In genomic region chr9:24773171-24773570, GRCm38 (mm10) we compare ENCODE assay signal across 16 mouse cellular contexts. TPM values are rescaled to one million over a fixed set of nuclear protein-coding genes. Genes with fewer than 3 reads are reported as not detected.
DNase-seq lines count a peak whose midpoint lies in the region; ATAC-seq and TF ChIP-seq lines count a peak whose summit lies in the region.
"Had no signal": no experiment of that assay in that cellular context is flagged by ENCODE, and none has a peak within 500 bp of the region (broad histone marks: within the 10 kb centered on the region; RNA-seq: fewer than 3 reads in every experiment).

No protein-coding gene starts in this region.

- no peaks in the 10 kb centered on the region; the same call in 1 of the 2 replicates for H3K27me3 ChIP-seq in heart, adult 2 months (ENCODE audit: control insufficient read depth, insufficient read depth, low read length)
- H3K27me3 ChIP-seq in kidney, embryonic 16.5 days (ENCODE audit: insufficient read depth, low read length) = peaks cover 93% of the 10 kb centered on the region
- H3K27me3 ChIP-seq in embryonic facial prominence, embryonic 10.5 days (replicated peaks; ENCODE audit: low read depth, poor library complexity, severe bottlenecking) = peaks cover 100% of the 10 kb centered on the region
- peaks cover 90% of the 10 kb centered on the region for H3K27me3 ChIP-seq in liver, embryonic 11.5 days (replicated peaks; ENCODE audit: control insufficient read depth, insufficient read depth, low read length)

- no peak for TF ChIP-seq POLR2A in heart, adult 2 months (IDR thresholded peaks at IDR 0.05; ENCODE audit: insufficient read depth, low read depth, low read length)

- peak overlapping the region; percentile 89 for H3K9ac ChIP-seq in heart, adult 2 months (ENCODE audit: low read depth, low read length)
- no peak overlapping the region for H3K9ac ChIP-seq in kidney, embryonic 16.5 days (replicated peaks; ENCODE audit: low read length)
- H3K9ac ChIP-seq in liver, embryonic 11.5 days (ENCODE audit: low read depth, low read length) = peak overlapping the region; percentile 55; the same call in 1 of the 2 replicates

- no peak for TF ChIP-seq CTCF in heart, adult 2 months (IDR thresholded peaks at IDR 0.05)

- H3K27ac ChIP-seq in heart, adult 2 months = peak overlapping the region; percentile 93
- no peak overlapping the region for H3K27ac ChIP-seq in kidney, embryonic 16.5 days (ENCODE audit: low read length)
- no peak overlapping the region for H3K27ac ChIP-seq in embryonic facial prominence, embryonic 10.5 days (replicated peaks)
- H3K27ac ChIP-seq in liver, embryonic 11.5 days (ENCODE audit: low read depth, low read length) = no peak overlapping the region; the same call in 1 of the 2 replicates
- H3K27ac ChIP-seq: gastrocnemius, adult 2 months had no signal

- intact Hi-C loops in heart, adult 2 months (cut with DNase I) = no loop called here
- intact Hi-C loops in heart, postnatal 25 days (cut with DNase I) = loop anchor here (5.0 kb wide), 1 partner anchor 124 kb away; no protein-coding TSS in a partner anchor

- H3K4me1 ChIP-seq in heart, adult 2 months (ENCODE audit: control insufficient read depth, insufficient read depth, low read length) = peaks cover 2% of the 10 kb centered on the region
- peaks cover 3% of the 10 kb centered on the region; the same call in 1 of the 2 replicates for H3K4me1 ChIP-seq in kidney, embryonic 16.5 days (ENCODE audit: insufficient read depth, low read length)
- peaks cover 36% of the 10 kb centered on the region for H3K4me1 ChIP-seq in embryonic facial prominence, embryonic 10.5 days
- no peaks in the 10 kb centered on the region; the same call in 1 of the 2 replicates for H3K4me1 ChIP-seq in liver, embryonic 11.5 days (replicated peaks; ENCODE audit: control insufficient read depth, insufficient read depth, low read length)

- no peak for DNase-seq in heart, adult 2 months
- no peak for DNase-seq in heart, postnatal 25 days (ENCODE audit: low spot score)
- DNase-seq in kidney, adult 8-10 months = no peak
- DNase-seq in embryonic facial prominence, embryonic 10.5 days (ENCODE audit: low spot score) = no peak
- DNase-seq in liver, embryonic 11.5 days (ENCODE audit: low spot score) = no peak
- no peak for DNase-seq in urinary bladder, postnatal 10 days (ENCODE audit: low spot score)
- DNase-seq in right cerebral cortex, postnatal 25 days = no peak
- DNase-seq: adrenal gland, adult 8-10 months; cerebellum, adult 11 months; gastrocnemius, adult 2 months; kidney, adult 2 months; lung, adult 2 months; thymus, postnatal 36 days had no signal

- ATAC-seq in kidney, embryonic 16.5 days (ENCODE audit: low FRiP score, low TSS enrichment) = no peak
- no peak for ATAC-seq in liver, embryonic 11.5 days (replicated peaks; ENCODE audit: low FRiP score)

- 10% methylated on average over 9 of the region's 9 CpGs for WGBS in heart, adult 2 months
- WGBS in kidney, embryonic 16.5 days = 3% methylated on average over 9 of the region's 9 CpGs
- under 1% methylated on average over 9 of the region's 9 CpGs for WGBS in embryonic facial prominence, embryonic 10.5 days
- WGBS in liver, embryonic 11.5 days = 4% methylated on average over 9 of the region's 9 CpGs

- H3K9me3 ChIP-seq in kidney, embryonic 16.5 days (ENCODE audit: low read length) = no peaks in the 10 kb centered on the region
- H3K9me3 ChIP-seq in embryonic facial prominence, embryonic 10.5 days = no peaks in the 10 kb centered on the region
- H3K9me3 ChIP-seq in liver, embryonic 11.5 days (ENCODE audit: control insufficient read depth, low read length) = no peaks in the 10 kb centered on the region

- peak overlapping the region; percentile 70 for H3K4me3 ChIP-seq in heart, adult 2 months
- H3K4me3 ChIP-seq in kidney, embryonic 16.5 days (ENCODE audit: low read length) = peak overlapping the region; percentile 23; the same call in 1 of the 2 replicates
- peak overlapping the region; percentile 52 for H3K4me3 ChIP-seq in embryonic facial prominence, embryonic 10.5 days
- H3K4me3 ChIP-seq in liver, embryonic 11.5 days (ENCODE audit: low read depth, low read length) = peak overlapping the region; percentile 47

- no peak overlapping the region for H3K4me2 ChIP-seq in kidney, embryonic 16.5 days (replicated peaks; ENCODE audit: low read depth, low read length)
- H3K4me2 ChIP-seq in liver, embryonic 11.5 days = peak overlapping the region; percentile 59; the same call in 1 of the 2 replicates

- TF ChIP-seq EP300 in heart, adult 2 months (IDR thresholded peaks at IDR 0.05; ENCODE audit: insufficient read depth, low read depth, low read length) = no peak

- peaks cover 9% of the 10 kb centered on the region for H3K36me3 ChIP-seq in heart, adult 2 months (ENCODE audit: control insufficient read depth, insufficient read depth, low read length)
- H3K36me3 ChIP-seq in kidney, embryonic 16.5 days (ENCODE audit: insufficient read depth, low read length) = no peaks in the 10 kb centered on the region
- H3K36me3 ChIP-seq in embryonic facial prominence, embryonic 10.5 days (replicated peaks) = no peaks in the 10 kb centered on the region
- H3K36me3 ChIP-seq in liver, embryonic 11.5 days (ENCODE audit: control insufficient read depth, insufficient read depth, low read length) = no peaks in the 10 kb centered on the region

- H3K79me2 ChIP-seq in heart, adult 2 months (replicated peaks; ENCODE audit: control insufficient read depth, insufficient read depth, low read length) = no peaks in the 10 kb centered on the region

RNA-seq across cellular contexts. Expression of gene Tbx20, which starts 0.9 kb away (rescaled TPM):
- total RNA-seq in heart, adult 2 months (2021) = 10 to 100 TPM; 83.0 to 83.2 TPM
- polyA plus RNA-seq in heart, adult 2 months (2012; rRNA removed) = 33.9 and 45.2 TPM in 2 replicates
- total RNA-seq in heart, postnatal 25 days (2021) = 10 to 100 TPM; 88.9 to 92.6 TPM
- polyA plus RNA-seq in kidney, embryonic 16.5 days (2015; fragmentation: Nextera tagmentation; extraction: Ambion mirVana) = 0.14 and 0.19 TPM in 2 replicates
- 0.87 and 2.1 TPM in 2 replicates for polyA plus RNA-seq in embryonic facial prominence, embryonic 10.5 days (2016; fragmentation: Nextera tagmentation; extraction: Ambion mirVana)
- 2.1 and 3.4 TPM in 2 replicates for polyA plus RNA-seq in liver, embryonic 11.5 days (2014; fragmentation: Nextera tagmentation; extraction: Ambion mirVana)
- total RNA-seq: gastrocnemius, adult 2 months; layer of hippocampus, postnatal 25 days had no signal
- polyA plus RNA-seq: C2C12 had no signal
